Mouse (Mus musculus): ENCODE data around the gene Ntf5.

The Ntf5 gene

GRCm38 (mm10) chr7:45396787-45397186 lies 16.7 kb upstream of the Ntf5 start:
- TF ChIP-seq CTCF (conservative IDR thresholded peaks at IDR 0.05; ENCODE audit: low read length) (no peak), NANOG (IDR thresholded peaks at IDR 0.05; ENCODE audit: borderline replicate concordance, low read length) (no peak), POU5F1 (IDR thresholded peaks at IDR 0.05; ENCODE audit: borderline replicate concordance, low read length) (no peak)
- Histone ChIP-seq H3K36me3 (ENCODE audit: insufficient read depth, low read length) (peaks cover 30% of the 10 kb centered on the region), H3K4me1 (replicated peaks; ENCODE audit: low read depth, low read length) (peaks cover 45% of the 10 kb centered on the region), H3K4me3 (replicated peaks; ENCODE audit: low read length) (no peak overlapping the region), H3K27me3 (ENCODE audit: insufficient read depth, low read length) (no peaks in the 10 kb centered on the region), H3K9me3 (ENCODE audit: low read length) (no peaks in the 10 kb centered on the region)

- TF ChIP-seq NANOG (IDR thresholded peaks at IDR 0.05; ENCODE audit: borderline replicate concordance, low read length) (no peak), CTCF (conservative IDR thresholded peaks at IDR 0.05; ENCODE audit: low read length) (peak; percentile 22)
Observed at GRCm38 (mm10) chr7:45401521-45402085, 11.9 kb upstream of the Ntf5 start.

GRCm38 (mm10) chr7:45403532-45404261 lies 9.8 kb upstream of the Ntf5 start:
- Histone ChIP-seq H3K4me1 (replicated peaks; ENCODE audit: low read depth, low read length) (peaks cover 45% of the 10 kb centered on the region), H3K9me3 (ENCODE audit: low read length) (no peaks in the 10 kb centered on the region)
- TF ChIP-seq CTCF (conservative IDR thresholded peaks at IDR 0.05; ENCODE audit: low read length) (peak; percentile 52), NANOG (IDR thresholded peaks at IDR 0.05; ENCODE audit: borderline replicate concordance, low read length) (no peak)

More at GRCm38 (mm10) chr7:45401521-45402085, 11.9 kb upstream of the Ntf5 start:
- Histone ChIP-seq H3K9me3 (ENCODE audit: low read length) (no peaks in the 10 kb centered on the region), H3K27me3 (ENCODE audit: insufficient read depth, low read length) (peaks cover 14% of the 10 kb centered on the region), H3K4me3 (replicated peaks; ENCODE audit: low read length) (no peak overlapping the region; the same call in 1 of the 2 replicates), H3K36me3 (ENCODE audit: insufficient read depth, low read length) (no peaks in the 10 kb centered on the region), H3K4me1 (replicated peaks; ENCODE audit: low read depth, low read length) (peaks cover 30% of the 10 kb centered on the region)

GRCm38 (mm10) chr7:45405091-45406075 lies 8.1 kb upstream of the Ntf5 start, which contains the start of gene Kcna7:
Kcna7 (plus strand) TSS chr7:45405653.
- Histone ChIP-seq H3K4me3 (replicated peaks; ENCODE audit: low read length) (peak within 1 kb of the TSS; percentile 79), H3K36me3 (ENCODE audit: insufficient read depth, low read length) (no peaks in the 10 kb centered on the region), H3K4me1 (replicated peaks; ENCODE audit: low read depth, low read length) (peaks cover 52% of the 10 kb centered on the region), H3K9me3 (ENCODE audit: low read length) (no peaks in the 10 kb centered on the region), H3K27me3 (ENCODE audit: insufficient read depth, low read length) (peaks cover 52% of the 10 kb centered on the region)
- TF ChIP-seq NANOG (IDR thresholded peaks at IDR 0.05; ENCODE audit: borderline replicate concordance, low read length) = no peak
- TF ChIP-seq POU5F1 (IDR thresholded peaks at IDR 0.05; ENCODE audit: borderline replicate concordance, low read length) = no peak
- TF ChIP-seq CTCF (conservative IDR thresholded peaks at IDR 0.05; ENCODE audit: low read length) = peak; percentile 81

More at GRCm38 (mm10) chr7:45403532-45404261, 9.8 kb upstream of the Ntf5 start:
- Histone ChIP-seq H3K4me3 (replicated peaks; ENCODE audit: low read length) (no peak overlapping the region), H3K27me3 (ENCODE audit: insufficient read depth, low read length) (peaks cover 35% of the 10 kb centered on the region), H3K36me3 (ENCODE audit: insufficient read depth, low read length) (no peaks in the 10 kb centered on the region)

- peaks cover 47% of the 10 kb centered on the region for H3K4me1 ChIP-seq (replicated peaks; ENCODE audit: low read depth, low read length)
- peak overlapping the region; percentile 79 for H3K4me3 ChIP-seq (replicated peaks; ENCODE audit: low read length)
- no peaks in the 10 kb centered on the region for H3K9me3 ChIP-seq (ENCODE audit: low read length)
- peaks cover 63% of the 10 kb centered on the region for H3K27me3 ChIP-seq (ENCODE audit: insufficient read depth, low read length)
- TF ChIP-seq CTCF (conservative IDR thresholded peaks at IDR 0.05; ENCODE audit: low read length) (no peak), NANOG (IDR thresholded peaks at IDR 0.05; ENCODE audit: borderline replicate concordance, low read length) (no peak), POU5F1 (IDR thresholded peaks at IDR 0.05; ENCODE audit: borderline replicate concordance, low read length) (no peak)
- H3K36me3 ChIP-seq (ENCODE audit: insufficient read depth, low read length) = no peaks in the 10 kb centered on the region
Observed at GRCm38 (mm10) chr7:45406157-45407156, 7.0 kb upstream of the Ntf5 start.

- Histone ChIP-seq H3K4me1 (replicated peaks; ENCODE audit: low read depth, low read length) (peaks cover 47% of the 10 kb centered on the region), H3K27me3 (ENCODE audit: insufficient read depth, low read length) (peaks cover 73% of the 10 kb centered on the region), H3K4me3 (replicated peaks; ENCODE audit: low read length) (0 out of 2 replicates have a peak overlapping the region, but pooled peaks have one; percentile 79), H3K9me3 (ENCODE audit: low read length) (no peaks in the 10 kb centered on the region), H3K36me3 (ENCODE audit: insufficient read depth, low read length) (no peaks in the 10 kb centered on the region)
- no peak for TF ChIP-seq NANOG (IDR thresholded peaks at IDR 0.05; ENCODE audit: borderline replicate concordance, low read length)
- no peak for TF ChIP-seq CTCF (conservative IDR thresholded peaks at IDR 0.05; ENCODE audit: low read length)
- no peak for TF ChIP-seq POU5F1 (IDR thresholded peaks at IDR 0.05; ENCODE audit: borderline replicate concordance, low read length)
Observed at GRCm38 (mm10) chr7:45407836-45408235, 5.7 kb upstream of the Ntf5 start.

GRCm38 (mm10) chr7:45408351-45408750 lies 5.1 kb upstream of the Ntf5 start:
- Histone ChIP-seq H3K4me3 (replicated peaks; ENCODE audit: low read length) (no peak overlapping the region), H3K36me3 (ENCODE audit: insufficient read depth, low read length) (no peaks in the 10 kb centered on the region), H3K27me3 (ENCODE audit: insufficient read depth, low read length) (peaks cover 78% of the 10 kb centered on the region), H3K4me1 (replicated peaks; ENCODE audit: low read depth, low read length) (peaks cover 51% of the 10 kb centered on the region), H3K9me3 (ENCODE audit: low read length) (no peaks in the 10 kb centered on the region)
- no peak for TF ChIP-seq POU5F1 (IDR thresholded peaks at IDR 0.05; ENCODE audit: borderline replicate concordance, low read length)
- TF ChIP-seq NANOG (IDR thresholded peaks at IDR 0.05; ENCODE audit: borderline replicate concordance, low read length) = no peak
- no peak for TF ChIP-seq CTCF (conservative IDR thresholded peaks at IDR 0.05; ENCODE audit: low read length)
